Mouse (Mus musculus) embryonic facial prominence, embryonic 10.5 days (tissue): ENCODE measurements at regions not wholly inside any gene's neighbourhood (a gene's known extent, or its start where the extent isn't known, plus 50 kb on each side); places are given as distances from the start of the nearest gene placed in this dataset.
A peak's percentile ranks its signal among the peaks of the same experiment; 100 is the strongest.

Source experiments
- DNase-seq: peaks from one replicate; pipeline ENCODE4 v3.0.0-alpha.2; 2017; ENCODE audit warnings: low spot score
- H3K27ac ChIP-seq: fragments of 300-500 bp; sonication (generic); replicated peaks from 2 replicates; pipeline ENCODE4 v1.5.1; 2016; ENCODE audit warnings: mild to moderate bottlenecking
- H3K27me3 ChIP-seq: fragments of 300-500 bp; sonication (generic); replicated peaks from 2 replicates; pipeline ENCODE4 v1.6.1; 2016; ENCODE audit warnings: low read depth, mild to moderate bottlenecking; ENCODE audit not compliant: poor library complexity, severe bottlenecking
- H3K36me3 ChIP-seq: fragments of 300-500 bp; sonication (generic); replicated peaks from 2 replicates; pipeline ENCODE4 v1.6.1; 2016; ENCODE audit warnings: mild to moderate bottlenecking, moderate library complexity
- H3K4me1 ChIP-seq: fragments of 300-500 bp; sonication (generic); 2 replicates; pipeline ENCODE4 v1.6.1; 2016
- H3K4me3 ChIP-seq: fragments of 300-500 bp; sonication (generic); 2 replicates; pipeline ENCODE4 v1.5.1; 2016; ENCODE audit warnings: mild to moderate bottlenecking, moderate library complexity
- H3K9me3 ChIP-seq: fragments of 300-500 bp; sonication (generic); 2 replicates; pipeline ENCODE4 v1.6.1; 2016; ENCODE audit warnings: mild to moderate bottlenecking
- WGBS: fragments of 180-500 bp; shearing (Covaris S2); methylation state at CpG from one replicate; pipeline ENCODE4 v1.1.7; 2016; 5-methylcytosine and 5-hydroxymethylcytosine counted together

DNA sequence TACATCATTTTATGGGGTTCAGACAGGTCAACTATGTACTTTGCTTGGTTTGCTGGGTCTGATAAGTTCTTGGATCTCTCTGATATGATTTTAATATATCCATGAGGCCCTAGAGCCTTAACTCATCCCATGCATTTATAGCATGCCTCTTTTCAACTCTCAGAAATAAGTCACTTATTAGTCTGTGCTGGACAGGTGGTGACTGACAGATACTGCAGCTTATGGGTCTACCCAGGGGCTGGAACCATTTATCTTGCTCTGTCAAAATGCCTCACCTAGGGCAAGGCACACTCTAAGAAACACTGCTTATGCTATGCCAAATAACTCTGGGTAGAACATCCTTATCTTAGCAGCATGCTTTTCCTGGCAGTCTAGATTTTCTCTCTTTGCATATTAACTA lies 225.6 kb downstream of the Mbnl1 start:
- DNase-seq: no peak
- no peaks in the 10 kb centered on the region for H3K4me1 ChIP-seq
- no peaks in the 10 kb centered on the region for H3K36me3 ChIP-seq
- no peak overlapping the region for H3K4me3 ChIP-seq
- H3K27ac ChIP-seq: no peak overlapping the region
- H3K27me3 ChIP-seq: no peaks in the 10 kb centered on the region
- no peaks in the 10 kb centered on the region for H3K9me3 ChIP-seq

DNA sequence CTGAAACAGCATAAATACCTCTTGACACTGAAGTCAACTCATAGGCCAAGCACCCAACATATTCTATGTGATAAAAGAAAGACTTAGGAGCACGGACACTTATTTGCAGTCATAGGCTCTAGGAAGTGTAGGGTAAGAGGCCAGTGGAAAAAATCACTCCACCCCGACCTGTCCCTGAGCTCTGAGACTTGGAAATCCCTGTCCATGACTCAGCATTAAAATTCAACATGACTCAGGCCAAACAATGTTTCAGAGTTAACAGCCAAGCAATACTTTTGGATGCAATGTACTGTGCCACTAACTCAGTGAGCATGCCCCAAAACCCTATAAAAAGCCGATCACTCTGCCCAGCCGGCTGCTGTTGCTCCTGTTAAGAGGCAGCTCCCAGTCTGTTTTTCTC lies 234.5 kb downstream of the Mbnl1 start:
- no peak for DNase-seq
- H3K4me3 ChIP-seq: no peak overlapping the region
- H3K36me3 ChIP-seq: no peaks in the 10 kb centered on the region
- no peak overlapping the region for H3K27ac ChIP-seq
- no peaks in the 10 kb centered on the region for H3K4me1 ChIP-seq
- WGBS: 86% methylated on average over 4 of the region's 4 CpGs
- no peaks in the 10 kb centered on the region for H3K27me3 ChIP-seq
- H3K9me3 ChIP-seq: no peaks in the 10 kb centered on the region

- 91% methylated on average over 4 of the region's 4 CpGs for WGBS
- no peak overlapping the region for H3K4me3 ChIP-seq
- H3K27ac ChIP-seq: no peak overlapping the region
- no peaks in the 10 kb centered on the region for H3K27me3 ChIP-seq
- H3K9me3 ChIP-seq: no peaks in the 10 kb centered on the region
- no peak for DNase-seq
- H3K4me1 ChIP-seq: no peaks in the 10 kb centered on the region
- H3K36me3 ChIP-seq: no peaks in the 10 kb centered on the region
These were observed 240.3 kb downstream of the Mbnl1 start for GRCm38 (mm10) chr3:60712896-60713295.

DNA sequence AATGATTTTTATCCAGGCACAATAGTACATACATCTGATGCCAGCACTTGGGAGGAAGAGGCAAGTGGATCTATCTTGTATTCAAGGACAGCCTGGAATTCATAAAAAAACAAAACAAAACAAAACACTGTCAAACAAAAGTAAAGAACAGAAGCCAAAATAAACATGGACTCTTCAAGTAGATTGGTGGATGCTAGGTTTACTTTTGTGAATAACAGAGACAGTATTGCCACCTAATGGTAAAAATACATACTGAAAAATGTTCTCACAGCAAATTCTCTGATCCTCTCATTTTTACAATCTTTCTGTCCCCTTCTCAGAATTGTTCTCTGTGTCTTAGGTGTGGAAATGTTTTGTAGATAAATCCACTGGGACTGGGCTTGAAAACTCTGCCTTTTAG lies 247.7 kb downstream of the Mbnl1 start:
- no peak for DNase-seq
- Histone ChIP-seq H3K4me1 (no peaks in the 10 kb centered on the region), H3K27ac (no peak overlapping the region), H3K36me3 (no peaks in the 10 kb centered on the region), H3K9me3 (no peaks in the 10 kb centered on the region), H3K4me3 (no peak overlapping the region), H3K27me3 (no peaks in the 10 kb centered on the region)

DNA sequence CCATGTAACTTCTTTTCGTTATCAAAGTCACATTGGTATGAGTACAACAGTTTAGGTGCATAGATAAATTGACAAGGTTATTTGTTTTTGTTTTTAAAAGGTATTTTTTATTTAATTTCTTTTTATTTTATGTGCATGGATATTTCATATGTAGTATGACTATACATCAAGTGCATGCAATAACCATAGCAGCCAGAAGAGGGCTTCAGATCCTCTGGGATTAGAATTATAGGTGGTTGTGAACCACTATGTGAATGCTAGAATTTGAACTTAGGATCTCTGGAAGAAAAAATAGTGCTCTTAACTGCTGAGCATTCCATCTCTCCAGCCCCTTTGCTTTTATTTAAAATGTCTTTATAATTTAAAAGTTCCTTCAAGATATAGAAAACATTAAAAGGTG lies 258.7 kb downstream of the Mbnl1 start:
- no peaks in the 10 kb centered on the region for H3K4me1 ChIP-seq
- H3K27me3 ChIP-seq: no peaks in the 10 kb centered on the region
- DNase-seq: no peak
- H3K9me3 ChIP-seq: no peaks in the 10 kb centered on the region
- H3K4me3 ChIP-seq: no peak overlapping the region
- WGBS: 90% methylated on average over 1 of the region's 1 CpGs
- no peaks in the 10 kb centered on the region for H3K36me3 ChIP-seq
- H3K27ac ChIP-seq: no peak overlapping the region

DNA sequence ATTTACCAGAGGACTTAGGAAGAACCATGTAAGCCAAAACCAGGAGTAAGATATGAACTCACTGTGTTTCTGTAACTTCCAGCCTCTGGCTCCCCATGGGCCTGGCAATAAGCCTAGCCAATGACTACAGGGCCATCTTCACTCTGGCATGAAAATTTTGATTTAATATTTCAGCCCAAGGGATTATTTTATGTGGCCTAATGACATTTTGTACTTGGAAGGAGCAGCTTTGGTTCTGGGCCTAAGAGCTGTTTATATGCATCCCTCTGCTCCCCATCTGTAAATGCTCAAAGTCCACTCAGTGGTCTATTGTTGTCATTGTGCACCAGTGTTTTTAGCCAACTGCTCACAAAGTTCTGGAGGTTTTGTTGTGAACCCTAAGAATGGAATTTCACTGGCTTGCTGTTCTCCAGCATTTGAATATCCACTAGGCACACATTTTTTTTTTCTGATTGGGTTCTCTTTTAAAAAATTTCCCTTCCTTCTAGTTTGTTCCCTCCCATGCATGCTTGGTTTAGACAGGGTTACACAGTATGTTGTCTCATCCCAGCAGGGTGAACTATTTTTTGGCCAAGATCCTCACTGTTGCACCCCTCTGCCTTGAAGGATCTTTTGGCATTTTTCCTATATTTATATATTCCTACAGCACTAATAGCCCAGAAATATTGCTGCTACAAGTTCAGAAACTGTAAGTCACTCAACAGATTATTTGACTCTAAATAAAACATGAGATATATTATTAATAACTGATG lies 261.9 kb upstream of the P2ry1 start:
- no peak for DNase-seq
- H3K9me3 ChIP-seq: no peaks in the 10 kb centered on the region
- H3K36me3 ChIP-seq: no peaks in the 10 kb centered on the region
- no peaks in the 10 kb centered on the region for H3K4me1 ChIP-seq
- H3K27me3 ChIP-seq: no peaks in the 10 kb centered on the region
- no peak overlapping the region for H3K4me3 ChIP-seq
- H3K27ac ChIP-seq: no peak overlapping the region

DNA sequence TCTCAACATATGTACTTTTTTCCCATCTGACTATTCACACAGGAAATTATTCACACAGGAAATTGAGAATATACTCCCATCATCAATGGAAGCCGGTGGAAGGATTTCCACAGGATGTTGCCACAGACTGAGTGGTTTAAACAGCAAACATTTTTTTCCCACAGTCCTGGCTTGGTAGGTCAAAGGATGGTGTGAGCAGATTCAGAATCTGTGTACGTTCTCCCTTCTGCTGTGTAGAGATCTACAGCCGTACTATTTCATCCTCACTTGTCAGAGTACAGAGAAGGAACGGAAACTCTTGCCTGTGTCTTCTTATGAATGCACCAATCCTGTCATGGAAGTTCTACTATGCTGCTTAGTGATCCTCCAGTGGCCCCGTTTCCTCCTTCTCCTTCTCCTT lies 261.2 kb upstream of the P2ry1 start:
- Histone ChIP-seq H3K27ac (no peak overlapping the region), H3K27me3 (no peaks in the 10 kb centered on the region), H3K4me3 (no peak overlapping the region), H3K4me1 (no peaks in the 10 kb centered on the region), H3K9me3 (no peaks in the 10 kb centered on the region), H3K36me3 (no peaks in the 10 kb centered on the region)
- WGBS: 91% methylated on average over 5 of the region's 5 CpGs
- DNase-seq: no peak

DNA sequence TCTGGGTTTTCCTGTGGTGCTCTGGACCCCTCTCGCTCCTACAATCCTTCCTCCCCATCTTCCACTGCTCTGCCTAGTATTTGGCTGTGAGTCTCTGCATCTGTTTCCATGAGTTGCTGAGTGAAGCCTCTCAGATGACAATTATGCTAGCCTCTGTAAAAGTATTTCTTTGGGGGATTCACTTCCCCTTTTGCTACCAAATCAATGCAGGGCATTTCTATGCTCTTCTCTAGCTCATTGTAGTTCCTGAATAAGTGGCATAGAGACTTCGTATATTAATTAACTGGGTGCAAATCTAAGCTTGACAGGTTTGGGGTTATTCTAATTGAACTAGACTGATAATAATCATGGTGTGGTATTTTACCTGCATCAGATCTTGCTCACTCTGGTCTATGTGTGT lies 260.4 kb upstream of the P2ry1 start:
- no peak for DNase-seq
- H3K9me3 ChIP-seq: no peaks in the 10 kb centered on the region
- no peak overlapping the region for H3K4me3 ChIP-seq
- H3K27me3 ChIP-seq: no peaks in the 10 kb centered on the region
- H3K36me3 ChIP-seq: no peaks in the 10 kb centered on the region
- 85% methylated on average over 2 of the region's 2 CpGs for WGBS
- no peak overlapping the region for H3K27ac ChIP-seq
- no peaks in the 10 kb centered on the region for H3K4me1 ChIP-seq

- Histone ChIP-seq H3K4me3 (no peak overlapping the region), H3K27ac (no peak overlapping the region), H3K36me3 (no peaks in the 10 kb centered on the region), H3K27me3 (no peaks in the 10 kb centered on the region), H3K4me1 (no peaks in the 10 kb centered on the region), H3K9me3 (no peaks in the 10 kb centered on the region)
- 93% methylated on average over 1 of the region's 1 CpGs for WGBS
- no peak for DNase-seq
These were observed 257.5 kb upstream of the P2ry1 start for GRCm38 (mm10) chr3:60745075-60745474.

- DNase-seq: no peak
- Histone ChIP-seq H3K9me3 (no peaks in the 10 kb centered on the region), H3K27me3 (no peaks in the 10 kb centered on the region), H3K4me3 (no peak overlapping the region), H3K4me1 (no peaks in the 10 kb centered on the region), H3K36me3 (no peaks in the 10 kb centered on the region), H3K27ac (no peak overlapping the region)
- WGBS: 83% methylated on average over 2 of the region's 2 CpGs
These were observed 244.0 kb upstream of the P2ry1 start for GRCm38 (mm10) chr3:60758568-60758967.

- no peak overlapping the region for H3K4me3 ChIP-seq
These were observed 243.5 kb upstream of the P2ry1 start for GRCm38 (mm10) chr3:60759046-60759445.

GRCm38 (mm10) chr3:60762874-60763273 lies 239.7 kb upstream of the P2ry1 start:
- WGBS: 69% methylated on average over 4 of the region's 4 CpGs

More at GRCm38 (mm10) chr3:60759046-60759445, 243.5 kb upstream of the P2ry1 start:
- DNase-seq: no peak
- Histone ChIP-seq H3K36me3 (no peaks in the 10 kb centered on the region), H3K9me3 (no peaks in the 10 kb centered on the region), H3K4me1 (no peaks in the 10 kb centered on the region), H3K27me3 (no peaks in the 10 kb centered on the region), H3K27ac (no peak overlapping the region)

GRCm38 (mm10) chr3:60765079-60765478 lies 237.5 kb upstream of the P2ry1 start:
- Histone ChIP-seq H3K27ac (no peak overlapping the region), H3K36me3 (no peaks in the 10 kb centered on the region), H3K9me3 (no peaks in the 10 kb centered on the region), H3K4me3 (no peak overlapping the region), H3K27me3 (no peaks in the 10 kb centered on the region), H3K4me1 (no peaks in the 10 kb centered on the region)
- 52% methylated on average over 4 of the region's 4 CpGs for WGBS
- no peak for DNase-seq

More at GRCm38 (mm10) chr3:60762874-60763273, 239.7 kb upstream of the P2ry1 start:
- Histone ChIP-seq H3K27me3 (no peaks in the 10 kb centered on the region), H3K4me3 (no peak overlapping the region), H3K27ac (no peak overlapping the region), H3K36me3 (no peaks in the 10 kb centered on the region), H3K9me3 (no peaks in the 10 kb centered on the region), H3K4me1 (no peaks in the 10 kb centered on the region)
- DNase-seq: peak; percentile 38

- Histone ChIP-seq H3K4me3 (no peak overlapping the region), H3K27ac (no peak overlapping the region), H3K27me3 (no peaks in the 10 kb centered on the region), H3K4me1 (no peaks in the 10 kb centered on the region), H3K9me3 (no peaks in the 10 kb centered on the region), H3K36me3 (no peaks in the 10 kb centered on the region)
- DNase-seq: no peak
These were observed 233.6 kb upstream of the P2ry1 start for GRCm38 (mm10) chr3:60768996-60769395.
